Mouse (Mus musculus) gastrocnemius, adult 2 months (tissue): ENCODE data around the gene Tmem150c. TPM values are rescaled to one million over a fixed set of nuclear protein-coding genes. Genes with fewer than 3 reads are reported as not detected.

Experiments used
- DNase-seq: peaks from one replicate; pipeline ENCODE4 v3.0.0; 2022
- H3K27ac ChIP-seq: fragments of 200-600 bp; 2 replicates; pipeline ENCODE4 v1.8.1; 2022; ENCODE audit warnings: mild to moderate bottlenecking
- H3K4me3 ChIP-seq: fragments of 200-600 bp; 2 replicates; pipeline ENCODE4 v1.8.1; 2022; ENCODE audit warnings: mild to moderate bottlenecking, moderate library complexity
- CTCF ChIP-seq: fragments of 200-600 bp; IDR thresholded peaks from 2 replicates; pipeline ENCODE4 v1.8.1; 2022; ENCODE audit warnings: antibody characterized with exemption, mild to moderate bottlenecking, moderate library complexity
- intact Hi-C: fragments of 180-260 bp; cut with DNase I; formaldehyde crosslinking; loops from one replicate; pipeline ENCODE4 v1.15.1; 2025
- long read RNA-seq, 2 experiments: library from polyadenylated mRNA; stranded (forward); transcript quantifications; one replicate each; pipeline ENCODE4 v2.0.0; 2021
- total RNA-seq, 2 experiments: library from RNA; stranded (reverse); gene quantifications; 2 replicates each; pipeline ENCODE4 v1.2.3; 2021

Gene Tmem150c
- 1 to 10 TPM in 1 of 2 experiments, under 1 TPM in 1; 0.82 to 2.9 TPM for total RNA-seq
- long read RNA-seq, experiment 1, partial matches to known transcripts, result 0 of 2 reads
- long read RNA-seq, experiment 1, other reads (novel, unspliced or antisense), result 2 of 2 reads
- long read RNA-seq, experiment 2, partial matches to known transcripts, result 0 of 1 reads
- long read RNA-seq, experiment 2, other reads (novel, unspliced or antisense), result 1 of 1 reads

- H3K4me3 ChIP-seq, result peak within 1 kb of the TSS; percentile 86
- intact Hi-C loops, result loop anchor here (5.0 kb wide), 1 partner anchor 82 kb away; no protein-coding TSS in a partner anchor
- no peak for DNase-seq
- TF ChIP-seq CTCF, result no peak
- peak within 1 kb of the TSS; percentile 74 for H3K27ac ChIP-seq
These were observed at the start of gene Tmem150c for GRCm38 (mm10) chr5:100159638-100159973. TSS of gene Tmem150c (minus strand) at chr5:100159808.

GRCm38 (mm10) chr5:100209093-100209492, 49.5 kb upstream of the Tmem150c start:
- no peak overlapping the region for H3K27ac ChIP-seq
- no peak for DNase-seq
- TF ChIP-seq CTCF, result no peak
- intact Hi-C loops, result no loop called here
- no peak overlapping the region for H3K4me3 ChIP-seq

GRCm38 (mm10) chr5:100206675-100207074, 47.1 kb upstream of the Tmem150c start:
- Histone ChIP-seq H3K4me3 (no peak overlapping the region), H3K27ac (no peak overlapping the region)
- no peak for TF ChIP-seq CTCF
- DNase-seq, result no peak
- intact Hi-C loops, result no loop called here

GRCm38 (mm10) chr5:100205519-100206189, 46.0 kb upstream of the Tmem150c start:
- no peak for DNase-seq
- no peak overlapping the region for H3K4me3 ChIP-seq
- intact Hi-C loops, result no loop called here
- H3K27ac ChIP-seq, result no peak overlapping the region
- no peak for TF ChIP-seq CTCF

GRCm38 (mm10) chr5:100200805-100201204, 41.2 kb upstream of the Tmem150c start:
- Histone ChIP-seq H3K4me3 (no peak overlapping the region), H3K27ac (no peak overlapping the region)
- no peak for TF ChIP-seq CTCF
- intact Hi-C loops, result no loop called here
- no peak for DNase-seq

GRCm38 (mm10) chr5:100200296-100200695, 40.7 kb upstream of the Tmem150c start:
- Histone ChIP-seq H3K27ac (no peak overlapping the region), H3K4me3 (no peak overlapping the region)
- intact Hi-C loops, result no loop called here
- TF ChIP-seq CTCF, result no peak
- DNase-seq, result no peak

GRCm38 (mm10) chr5:100199092-100199853, 39.7 kb upstream of the Tmem150c start:
- H3K4me3 ChIP-seq, result no peak overlapping the region
- TF ChIP-seq CTCF, result no peak
- H3K27ac ChIP-seq, result no peak overlapping the region
- intact Hi-C loops, result no loop called here
- no peak for DNase-seq

GRCm38 (mm10) chr5:100197476-100197875, 37.9 kb upstream of the Tmem150c start:
- DNase-seq, result no peak
- Histone ChIP-seq H3K4me3 (no peak overlapping the region), H3K27ac (no peak overlapping the region)
- intact Hi-C loops, result no loop called here
- TF ChIP-seq CTCF, result no peak

- Histone ChIP-seq H3K27ac (no peak overlapping the region), H3K4me3 (no peak overlapping the region)
- DNase-seq, result no peak
- intact Hi-C loops, result no loop called here
- no peak for TF ChIP-seq CTCF
These were observed 37.3 kb upstream of the Tmem150c start for GRCm38 (mm10) chr5:100196854-100197431.

GRCm38 (mm10) chr5:100196397-100196796, 36.8 kb upstream of the Tmem150c start:
- TF ChIP-seq CTCF, result no peak

GRCm38 (mm10) chr5:100191438-100192190, 32.0 kb upstream of the Tmem150c start:
- Histone ChIP-seq H3K27ac (no peak overlapping the region), H3K4me3 (no peak overlapping the region)
- no peak for TF ChIP-seq CTCF
- DNase-seq, result no peak
- intact Hi-C loops, result no loop called here

More at GRCm38 (mm10) chr5:100196397-100196796, 36.8 kb upstream of the Tmem150c start:
- H3K4me3 ChIP-seq, result no peak overlapping the region
- no peak for DNase-seq
- H3K27ac ChIP-seq, result no peak overlapping the region
- intact Hi-C loops, result no loop called here

- Histone ChIP-seq H3K4me3 (no peak overlapping the region), H3K27ac (no peak overlapping the region)
- DNase-seq, result no peak
- TF ChIP-seq CTCF, result no peak
- intact Hi-C loops, result no loop called here
These were observed 27.7 kb upstream of the Tmem150c start for GRCm38 (mm10) chr5:100187035-100187901.
